Mouse (Mus musculus) neural tube, embryonic 15.5 days (tissue): ENCODE results near the gene Ttc38. TPM values are rescaled to one million over a fixed set of nuclear protein-coding genes. Genes with fewer than 3 reads are reported as not detected.

Experiments used
- ATAC-seq: fragments of 200-750 bp; cut with Nextera tagmentation; 2 replicates; pipeline ENCODE4 v1.8.0; 2017; ENCODE audit warnings: mild to moderate bottlenecking, moderate TSS enrichment, moderate library complexity; ENCODE audit not compliant: low FRiP score
- H3K27ac ChIP-seq: fragments of 300-500 bp; sonication (generic); replicated peaks from 2 replicates; pipeline ENCODE4 v1.5.1; 2015; ENCODE audit warnings: mild to moderate bottlenecking, inconsistent platforms
- H3K27me3 ChIP-seq: fragments of 300-500 bp; sonication (generic); replicated peaks from 2 replicates; pipeline ENCODE4 v1.6.1; 2015; ENCODE audit warnings: inconsistent platforms
- H3K36me3 ChIP-seq: fragments of 300-500 bp; sonication (generic); 2 replicates; pipeline ENCODE4 v1.6.1; 2015; ENCODE audit warnings: inconsistent platforms
- H3K4me1 ChIP-seq: fragments of 300-500 bp; sonication (generic); 2 replicates; pipeline ENCODE4 v1.6.1; 2015; ENCODE audit warnings: inconsistent platforms
- H3K4me2 ChIP-seq: fragments of 300-500 bp; sonication (generic); 2 replicates; pipeline ENCODE4 v1.6.1; 2015; ENCODE audit warnings: inconsistent platforms, mild to moderate bottlenecking, moderate library complexity
- H3K4me3 ChIP-seq: fragments of 300-500 bp; sonication (generic); replicated peaks from 2 replicates; pipeline ENCODE4 v1.5.1; 2015; ENCODE audit warnings: mild to moderate bottlenecking, inconsistent platforms
- H3K9ac ChIP-seq: fragments of 300-500 bp; sonication (generic); replicated peaks from 2 replicates; pipeline ENCODE4 v1.6.1; 2015; ENCODE audit warnings: mild to moderate bottlenecking, inconsistent platforms
- H3K9me3 ChIP-seq: fragments of 300-500 bp; sonication (generic); replicated peaks from 2 replicates; pipeline ENCODE4 v1.6.1; 2016; ENCODE audit warnings: inconsistent platforms
- WGBS: fragments of 180-500 bp; shearing (Covaris S2); methylation state at CpG from one replicate; pipeline ENCODE4 v1.1.7; 2015; ENCODE audit warnings: mixed read lengths; 5-methylcytosine and 5-hydroxymethylcytosine counted together
- polyA plus RNA-seq: library from polyadenylated mRNA; unstranded; fragments of >200 nt; fragmentation: Nextera tagmentation; extraction: Ambion mirVana; gene quantifications from 2 replicates; pipeline ENCODE4 v1.2.1, GENCODE M21; 2015

Ttc38 gene
- polyA plus RNA-seq, 1 experiment from 2014 or later: 3.8 TPM

GRCm38 (mm10) chr15:85897113-85897512 is 65.0 kb downstream of the Ttc38 start:
- no peak overlapping the region for H3K4me2 ChIP-seq
- no peaks in the 10 kb centered on the region for H3K27me3 ChIP-seq
- ATAC-seq: no peak
- H3K4me1 ChIP-seq: peaks cover 17% of the 10 kb centered on the region
- 0 out of 2 replicates have a peak overlapping the region, but pooled peaks have one; percentile 9 for H3K27ac ChIP-seq
- 73% methylated on average over 10 of the region's 10 CpGs for WGBS
- peaks cover 50% of the 10 kb centered on the region for H3K36me3 ChIP-seq
- H3K4me3 ChIP-seq: no peak overlapping the region
- H3K9me3 ChIP-seq: no peaks in the 10 kb centered on the region
- no peak overlapping the region for H3K9ac ChIP-seq

DNA sequence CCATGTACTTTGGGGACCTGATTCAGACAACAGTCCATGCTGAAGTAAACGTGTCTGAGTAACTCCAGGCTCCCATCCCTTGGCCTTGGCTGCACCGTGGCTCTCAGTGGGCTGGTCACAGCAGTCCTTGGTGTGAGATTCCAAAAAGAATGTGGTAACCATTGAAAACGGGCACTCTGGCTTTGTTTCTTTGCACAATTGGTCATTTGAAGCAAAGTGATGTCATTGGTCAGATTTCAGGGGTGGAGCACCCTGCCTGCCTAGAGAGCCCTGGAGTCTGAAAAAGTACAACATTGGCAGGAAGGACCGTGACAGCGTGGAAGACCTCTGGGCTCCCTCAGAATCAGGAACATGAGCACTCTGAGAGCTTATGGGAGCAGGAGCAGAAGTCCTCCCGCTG is 67.3 kb downstream of the Ttc38 start:
- Histone ChIP-seq H3K36me3 (peaks cover 31% of the 10 kb centered on the region), H3K9me3 (no peaks in the 10 kb centered on the region), H3K27ac (no peak overlapping the region), H3K9ac (no peak overlapping the region), H3K4me3 (no peak overlapping the region), H3K27me3 (no peaks in the 10 kb centered on the region), H3K4me2 (no peak overlapping the region), H3K4me1 (peaks cover 8% of the 10 kb centered on the region)
- ATAC-seq: no peak
- 54% methylated on average over 6 of the region's 6 CpGs for WGBS

DNA sequence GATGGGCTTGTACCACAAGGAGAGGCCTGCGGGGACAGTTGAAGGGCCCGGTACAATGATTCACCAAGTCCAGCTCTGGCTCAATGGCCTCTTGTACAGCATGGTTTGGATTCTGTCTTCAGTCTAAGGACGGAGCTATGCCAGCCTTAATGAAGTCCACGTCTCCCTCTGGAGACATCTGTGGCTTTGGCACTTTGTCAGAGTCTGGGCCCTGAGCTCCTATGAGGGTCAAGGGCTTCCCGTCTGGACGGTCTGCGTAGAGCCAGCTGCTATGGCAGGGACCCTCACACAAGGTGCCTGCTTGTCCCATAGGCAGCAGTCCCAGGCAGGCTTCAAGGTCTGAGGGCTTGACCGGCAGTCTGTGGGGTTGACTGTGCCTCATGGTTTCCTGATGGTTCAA is 68.2 kb downstream of the Ttc38 start:
- no peaks in the 10 kb centered on the region for H3K27me3 ChIP-seq
- H3K4me3 ChIP-seq: no peak overlapping the region
- no peak overlapping the region for H3K27ac ChIP-seq
- no peak for ATAC-seq
- H3K4me2 ChIP-seq: no peak overlapping the region
- 86% methylated on average over 8 of the region's 8 CpGs for WGBS
- no peaks in the 10 kb centered on the region for H3K9me3 ChIP-seq
- peaks cover 22% of the 10 kb centered on the region for H3K36me3 ChIP-seq
- H3K9ac ChIP-seq: no peak overlapping the region
- H3K4me1 ChIP-seq: peaks cover 8% of the 10 kb centered on the region

- H3K27ac ChIP-seq: no peak overlapping the region
- WGBS: 80% methylated on average over 12 of the region's 12 CpGs
- peaks cover 8% of the 10 kb centered on the region for H3K4me1 ChIP-seq
- no peaks in the 10 kb centered on the region for H3K27me3 ChIP-seq
- H3K4me3 ChIP-seq: no peak overlapping the region
- ATAC-seq: no peak
- no peak overlapping the region for H3K9ac ChIP-seq
- no peaks in the 10 kb centered on the region for H3K9me3 ChIP-seq
- no peak overlapping the region for H3K4me2 ChIP-seq
- peaks cover 18% of the 10 kb centered on the region for H3K36me3 ChIP-seq
These were observed 68.7 kb downstream of the Ttc38 start for GRCm38 (mm10) chr15:85900801-85901200.

DNA sequence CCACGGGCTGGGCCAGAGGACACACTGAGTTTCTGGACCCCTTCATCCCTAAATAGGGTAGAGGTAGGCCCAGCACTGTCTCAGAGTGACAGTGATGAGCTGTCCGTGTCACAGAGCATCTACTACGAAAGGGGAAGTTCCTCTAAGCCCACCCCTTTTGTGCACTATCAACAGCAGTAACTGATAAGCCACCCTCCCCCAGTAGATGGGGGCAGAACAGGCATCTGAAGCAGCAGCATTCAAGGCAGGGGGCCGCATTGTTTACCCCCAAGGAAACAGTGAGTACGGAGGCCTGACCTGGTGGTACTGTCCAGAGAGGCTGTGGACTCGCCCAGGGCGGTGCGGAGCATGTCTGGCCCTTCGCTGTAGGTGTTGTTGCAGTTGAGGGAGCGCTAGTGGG is 70.4 kb downstream of the Ttc38 start:
- ATAC-seq: no peak
- Histone ChIP-seq H3K9me3 (no peaks in the 10 kb centered on the region), H3K36me3 (peaks cover 6% of the 10 kb centered on the region)

GRCm38 (mm10) chr15:85903826-85904225 is 71.7 kb downstream of the Ttc38 start:
- WGBS: 83% methylated on average over 8 of the region's 8 CpGs
- Histone ChIP-seq H3K27ac (no peak overlapping the region), H3K9me3 (no peaks in the 10 kb centered on the region), H3K9ac (no peak overlapping the region), H3K4me1 (0 out of 2 replicates have a peak, but pooled peaks cover 4% of the 10 kb centered on the region), H3K36me3 (no peaks in the 10 kb centered on the region), H3K4me2 (no peak overlapping the region), H3K27me3 (no peaks in the 10 kb centered on the region), H3K4me3 (no peak overlapping the region)
- ATAC-seq: no peak

More for the DNA sequence above, 70.4 kb downstream of the Ttc38 start:
- no peak overlapping the region for H3K9ac ChIP-seq
- H3K27me3 ChIP-seq: no peaks in the 10 kb centered on the region
- no peak overlapping the region for H3K4me3 ChIP-seq
- H3K27ac ChIP-seq: no peak overlapping the region
- H3K4me2 ChIP-seq: no peak overlapping the region
- WGBS: 95% methylated on average over 10 of the region's 10 CpGs
- peaks cover 5% of the 10 kb centered on the region; the same call in 1 of the 2 replicates for H3K4me1 ChIP-seq

Other genes with a start within 250 kb of the Ttc38 start
- gene Wnt7b, start 249.8 kb upstream of the Ttc38 start, polyA plus RNA-seq: 16.6 and 20.2 TPM in 2 replicates
- 1.5 and 2.0 TPM in 2 replicates for gene Ppara, start 97.3 kb upstream of the Ttc38 start, polyA plus RNA-seq
- gene Cdpf1, start 20.6 kb upstream of the Ttc38 start, polyA plus RNA-seq: 22.3 and 25.7 TPM in 2 replicates
- 0.06 and 0.17 TPM in 2 replicates for gene Pkdrej, start 10.6 kb upstream of the Ttc38 start, polyA plus RNA-seq
- 3.5 and 8.4 TPM in 2 replicates for gene Gtse1, start 27.4 kb downstream of the Ttc38 start, polyA plus RNA-seq
- gene Trmu, start 47.0 kb downstream of the Ttc38 start, polyA plus RNA-seq: 50.9 and 51.9 TPM in 2 replicates
- gene Celsr1, start 201.5 kb downstream of the Ttc38 start, polyA plus RNA-seq: 0.88 and 1.4 TPM in 2 replicates
- gene Gramd4, start 225.4 kb downstream of the Ttc38 start, polyA plus RNA-seq: 25.4 and 25.8 TPM in 2 replicates